18 mouse cellular contexts compared by ENCODE assay signal in the genomic region with DNA sequence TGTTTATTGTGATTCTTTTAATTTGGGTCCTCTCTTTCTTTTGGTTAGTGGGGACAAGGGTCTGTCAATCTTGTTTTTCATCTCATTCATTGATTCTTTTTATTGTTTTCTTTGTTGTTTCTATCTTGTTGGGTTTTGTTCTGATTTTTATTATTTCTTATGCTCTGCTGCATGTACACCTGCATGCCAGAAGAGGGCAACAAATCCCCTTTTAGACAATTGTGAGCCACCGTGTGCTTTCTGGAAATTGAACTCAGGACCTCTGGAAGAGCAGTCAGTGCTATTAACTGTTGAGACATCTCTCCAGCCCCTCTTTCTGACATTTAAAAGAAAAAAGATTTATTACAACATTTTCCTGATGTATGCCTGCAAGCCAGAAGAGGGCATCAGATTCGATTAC. TPM values are rescaled to one million over a fixed set of nuclear protein-coding genes. Genes with fewer than 3 reads are reported as not detected.
A peak's percentile ranks its signal among the peaks of the same experiment; 100 is the strongest.
DNase-seq lines count a peak whose midpoint lies in the region; ATAC-seq and TF ChIP-seq lines count a peak whose summit lies in the region.
"Had no signal": no experiment of that assay in that cellular context is flagged by ENCODE, and none has a peak within 500 bp of the region (broad histone marks: within the 10 kb centered on the region; RNA-seq: fewer than 3 reads in every experiment).

No protein-coding gene starts in this region.

- TF ChIP-seq CTCF in gastrocnemius, adult 2 months (IDR thresholded peaks at IDR 0.05) = peak; percentile 28; the same call in 1 of the 2 replicates
- TF ChIP-seq CTCF in liver, embryonic 14.5 days (IDR thresholded peaks at IDR 0.05; ENCODE audit: low read depth) = peak; percentile 23; the same call in 1 of the 2 replicates
- TF ChIP-seq CTCF in CH12.LX (conservative IDR thresholded peaks at IDR 0.05 in 1 of 2, IDR thresholded peaks at IDR 0.05 in 1 of 2; ENCODE audit: low read depth in 2 of 2, low read length in 2 of 2) = no peak; a peak in 1 of 4 replicates
- peak; percentile 14; the same call in 1 of the 2 replicates for TF ChIP-seq CTCF in brain, embryonic 14.5 days (IDR thresholded peaks at IDR 0.05; ENCODE audit: borderline replicate concordance, extremely low read depth, insufficient read depth, insufficient read length)
- TF ChIP-seq CTCF in cerebellum, adult 2 months (IDR thresholded peaks at IDR 0.05; ENCODE audit: borderline replicate concordance, insufficient read depth, low read depth, low read length) = no peak

- H3K4me3 ChIP-seq in gastrocnemius, adult 2 months = no peak overlapping the region
- no peak overlapping the region for H3K4me3 ChIP-seq in liver, embryonic 14.5 days (ENCODE audit: insufficient read depth in 1 of 2, low read depth in 2 of 2, low read length in 2 of 2)
- no peak overlapping the region for H3K4me3 ChIP-seq in liver, embryonic 11.5 days (ENCODE audit: low read depth, low read length)
- no peak overlapping the region for H3K4me3 ChIP-seq in CH12.LX (replicated peaks in 1 of 3; ENCODE audit: low read depth in 2 of 3, low read length in 2 of 3, poor library complexity in 1 of 3)
- no peak overlapping the region for H3K4me3 ChIP-seq in cerebellum, adult 2 months (replicated peaks; ENCODE audit: insufficient read depth, low read depth, low read length)
- H3K4me3 ChIP-seq: heart, embryonic 13.5 days; midbrain, embryonic 15.5 days; neural tube, embryonic 12.5 days had no signal

- no peak for TF ChIP-seq EP300 in liver, embryonic 14.5 days (IDR thresholded peaks at IDR 0.05; ENCODE audit: low read depth)
- TF ChIP-seq EP300 in CH12.LX (IDR thresholded peaks at IDR 0.05; ENCODE audit: low read length) = no peak

- no peaks in the 10 kb centered on the region for H3K4me1 ChIP-seq in liver, embryonic 14.5 days (replicated peaks; ENCODE audit: control insufficient read depth in 2 of 2, insufficient read depth in 2 of 2, low read length in 1 of 2)
- H3K4me1 ChIP-seq in liver, embryonic 11.5 days (replicated peaks; ENCODE audit: control insufficient read depth, insufficient read depth, low read length) = no peaks in the 10 kb centered on the region
- no peaks in the 10 kb centered on the region for H3K4me1 ChIP-seq in CH12.LX (ENCODE audit: control insufficient read depth in 1 of 2, insufficient read depth in 2 of 2)
- H3K4me1 ChIP-seq in cerebellum, adult 2 months (ENCODE audit: control insufficient read depth, insufficient read depth, low read length) = no peaks in the 10 kb centered on the region
- H3K4me1 ChIP-seq: heart, embryonic 13.5 days; midbrain, embryonic 15.5 days; neural tube, embryonic 12.5 days had no signal

- TF ChIP-seq RAD21 in CH12.LX (IDR thresholded peaks at IDR 0.05; ENCODE audit: low read depth, low read length) = peak; percentile 1; the same call in 1 of the 2 replicates

- no peaks in the 10 kb centered on the region for H3K9me3 ChIP-seq in liver, embryonic 14.5 days (ENCODE audit: control insufficient read depth, low read length)
- H3K9me3 ChIP-seq in liver, embryonic 11.5 days (ENCODE audit: control insufficient read depth, low read length) = no peaks in the 10 kb centered on the region
- H3K9me3 ChIP-seq in CH12.LX (replicated peaks; ENCODE audit: low read length) = no peaks in the 10 kb centered on the region
- H3K9me3 ChIP-seq: heart, embryonic 13.5 days; midbrain, embryonic 15.5 days; neural tube, embryonic 12.5 days had no signal

- H3K79me2 ChIP-seq in CH12.LX (replicated peaks; ENCODE audit: control insufficient read depth, extremely low read depth, insufficient read depth, poor library complexity, severe bottlenecking) = no peaks in the 10 kb centered on the region

- intact Hi-C loops in gastrocnemius, adult 2 months (cut with DNase I) = no loop called here

- no peak overlapping the region for H3K27ac ChIP-seq in gastrocnemius, adult 2 months
- no peak overlapping the region for H3K27ac ChIP-seq in liver, embryonic 14.5 days
- H3K27ac ChIP-seq in liver, embryonic 11.5 days (ENCODE audit: low read depth, low read length) = no peak overlapping the region
- no peak overlapping the region for H3K27ac ChIP-seq in CH12.LX (ENCODE audit: insufficient read depth, low read depth)
- H3K27ac ChIP-seq in cerebellum, adult 2 months (ENCODE audit: insufficient read depth, low read length) = no peak overlapping the region
- H3K27ac ChIP-seq: heart, embryonic 13.5 days; midbrain, embryonic 15.5 days; neural tube, embryonic 12.5 days had no signal

- no peak overlapping the region for H3K9ac ChIP-seq in liver, embryonic 14.5 days (replicated peaks)
- H3K9ac ChIP-seq in liver, embryonic 11.5 days (ENCODE audit: low read depth, low read length) = no peak overlapping the region
- no peak overlapping the region for H3K9ac ChIP-seq in CH12.LX (ENCODE audit: insufficient read depth, low read depth)
- H3K9ac ChIP-seq: heart, embryonic 13.5 days; midbrain, embryonic 15.5 days; neural tube, embryonic 12.5 days had no signal

- dilution Hi-C loops in CH12.LX (cut with MboI; ENCODE audit: extremely low pct_ligation_motif_present, extremely low pct_unique_long_range_greater_than_20kb, low sequenced_read_pairs) = no loop called here

- no peak for ATAC-seq in liver, embryonic 14.5 days (ENCODE audit: insufficient read depth)
- ATAC-seq in liver, embryonic 11.5 days (replicated peaks; ENCODE audit: low FRiP score) = no peak
- ATAC-seq in erythroid progenitor cell, adult 5-6 weeks (replicated peaks; ENCODE audit: low FRiP score, poor library complexity, severe bottlenecking) = no peak
- ATAC-seq: intestine, embryonic 16.5 days; midbrain, embryonic 15.5 days had no signal

- no peaks in the 10 kb centered on the region for H3K36me3 ChIP-seq in liver, embryonic 14.5 days (replicated peaks; ENCODE audit: control insufficient read depth, insufficient read depth, low read depth)
- H3K36me3 ChIP-seq in liver, embryonic 11.5 days (ENCODE audit: control insufficient read depth, insufficient read depth, low read length) = no peaks in the 10 kb centered on the region
- no peaks in the 10 kb centered on the region for H3K36me3 ChIP-seq in CH12.LX (replicated peaks in 1 of 2; ENCODE audit: control insufficient read depth in 1 of 2, insufficient read depth in 1 of 2, low read length in 1 of 2)
- H3K36me3 ChIP-seq: heart, embryonic 13.5 days; midbrain, embryonic 15.5 days; neural tube, embryonic 12.5 days had no signal

- in situ Hi-C loops in CH12.LX (cut with MboI; ENCODE audit: low pct_ligation_motif_present, low pct_unique_long_range_greater_than_20kb, low sequenced_read_pairs) = no loop called here

- DNase-seq in gastrocnemius, adult 2 months = no peak
- DNase-seq in gastrocnemius, adult 8-10 months (ENCODE audit: low spot score in 2 of 2) = no peak
- no peak for DNase-seq in liver, embryonic 14.5 days (ENCODE audit: low read depth in 3 of 3, low spot score in 3 of 3)
- no peak for DNase-seq in liver, embryonic 11.5 days (ENCODE audit: low spot score)
- DNase-seq in CH12.LX (ENCODE audit: extremely low read depth) = no peak
- DNase-seq in brain, embryonic 14.5 days (ENCODE audit: low read depth) = peak; percentile 1
- DNase-seq in cerebellum, adult 2 months = no peak
- DNase-seq: adrenal gland, adult 2 months; cerebellum, adult 8-10 months; kidney, postnatal 36 days; layer of hippocampus, postnatal 36 days; right cerebral cortex, postnatal 4 days; thymus, adult 2 months had no signal

- H3K4me2 ChIP-seq in liver, embryonic 14.5 days (ENCODE audit: low read depth) = no peak overlapping the region
- H3K4me2 ChIP-seq in liver, embryonic 11.5 days = no peak overlapping the region
- H3K4me2 ChIP-seq in CH12.LX (ENCODE audit: insufficient read depth, low read depth, poor library complexity, severe bottlenecking) = no peak overlapping the region
- H3K4me2 ChIP-seq: heart, embryonic 13.5 days; midbrain, embryonic 15.5 days; neural tube, embryonic 12.5 days had no signal

- TF ChIP-seq POLR2A in CH12.LX (IDR thresholded peaks at IDR 0.05; ENCODE audit: low read depth, low read length) = no peak
- no peak for TF ChIP-seq POLR2A in brain, embryonic 14.5 days (IDR thresholded peaks at IDR 0.05; ENCODE audit: borderline replicate concordance, extremely low read depth, insufficient read depth, insufficient read length, poor library complexity, severe bottlenecking)
- TF ChIP-seq POLR2A in cerebellum, adult 2 months (IDR thresholded peaks at IDR 0.05; ENCODE audit: borderline replicate concordance, insufficient read depth, low read length) = no peak

- 21% methylated on average over 2 of the region's 2 CpGs for WGBS in liver, embryonic 14.5 days (ENCODE audit: insufficient replicate concordance)
- WGBS in liver, embryonic 11.5 days = 46% methylated on average over 2 of the region's 2 CpGs
- 46% methylated on average over 2 of the region's 2 CpGs for WGBS in cerebellum, adult 2 months

- no peaks in the 10 kb centered on the region for H3K27me3 ChIP-seq in liver, embryonic 14.5 days (ENCODE audit: control insufficient read depth, insufficient read depth, low read length)
- no peaks in the 10 kb centered on the region for H3K27me3 ChIP-seq in liver, embryonic 11.5 days (replicated peaks; ENCODE audit: control insufficient read depth, insufficient read depth, low read length)
- no peaks in the 10 kb centered on the region for H3K27me3 ChIP-seq in CH12.LX (replicated peaks)
- H3K27me3 ChIP-seq in cerebellum, adult 2 months (ENCODE audit: control insufficient read depth, insufficient read depth, low read length) = no peaks in the 10 kb centered on the region
- H3K27me3 ChIP-seq: heart, embryonic 13.5 days; midbrain, embryonic 15.5 days; neural tube, embryonic 12.5 days had no signal

RNA-seq across cellular contexts. Expression of a gene that starts 25.8 kb away (rescaled TPM):
- total RNA-seq in gastrocnemius, adult 2 months (2021) = 10 to 100 TPM; 20.4 to 24.4 TPM
- 10 to 100 TPM; 23.6 to 31.3 (median 26.9) TPM for total RNA-seq in gastrocnemius, adult 8-10 months (2022)
- 9.1 and 11.5 TPM in 2 replicates for polyA plus RNA-seq in liver, embryonic 14.5 days (2012; rRNA removed)
- polyA plus RNA-seq in liver, embryonic 14.5 days (2014; fragmentation: Nextera tagmentation; extraction: Ambion mirVana) = 17.4 and 17.8 TPM in 2 replicates
- 41.3 and 43.7 TPM in 2 replicates for polyA plus RNA-seq in liver, embryonic 11.5 days (2014; fragmentation: Nextera tagmentation; extraction: Ambion mirVana)
- not detected in 2 replicates for total RNA-seq in CH12.LX (2012; rRNA removed)
- not detected in 2 replicates for total RNA-seq in CH12.LX (2014; rRNA removed)
- not detected in 2 replicates for polyA plus RNA-seq in CH12.LX (2012; ENCODE audit: insufficient read length, low read depth)
- 101 and 104 TPM in 2 replicates for polyA plus RNA-seq in brain, embryonic 14.5 days (2012; rRNA removed)
- total RNA-seq in erythroid progenitor cell, adult 5-6 weeks (2015; ENCODE audit: low replicate concordance) = 3.2 and 8.8 TPM in 2 replicates
- total RNA-seq in erythroid progenitor cell, adult 5-6 weeks (2017; ENCODE audit: low replicate concordance) = 1.4 and 3.7 TPM in 2 replicates
- polyA plus RNA-seq in cerebellum, adult 2 months (2012; rRNA removed) = 108 and 110 TPM in 2 replicates

RNA-seq across cellular contexts. Expression of a gene that starts 53.0 kb away (rescaled TPM):
- total RNA-seq in gastrocnemius, adult 2 months (2021) = 1 to 10 TPM; 1.3 to 1.8 TPM
- total RNA-seq in gastrocnemius, adult 8-10 months (2022) = 1 to 10 TPM; 1.3 to 2.0 (median 1.5) TPM
- polyA plus RNA-seq in liver, embryonic 14.5 days (2012; rRNA removed) = 0.55 and 0.60 TPM in 2 replicates
- 0.38 and 0.66 TPM in 2 replicates for polyA plus RNA-seq in liver, embryonic 14.5 days (2014; fragmentation: Nextera tagmentation; extraction: Ambion mirVana)
- 1.0 and 1.2 TPM in 2 replicates for polyA plus RNA-seq in liver, embryonic 11.5 days (2014; fragmentation: Nextera tagmentation; extraction: Ambion mirVana)
- total RNA-seq in CH12.LX (2012; rRNA removed) (not detected in 2 replicates), CH12.LX (2014; rRNA removed) (not detected in 2 replicates)
- not detected in 2 replicates for polyA plus RNA-seq in CH12.LX (2012; ENCODE audit: insufficient read length, low read depth)
- 3.0 and 4.6 TPM in 2 replicates for polyA plus RNA-seq in brain, embryonic 14.5 days (2012; rRNA removed)
- total RNA-seq in erythroid progenitor cell, adult 5-6 weeks (2015; ENCODE audit: low replicate concordance) = 0.42 and 3.2 TPM in 2 replicates
- total RNA-seq in erythroid progenitor cell, adult 5-6 weeks (2017; ENCODE audit: low replicate concordance) = 0.77 and 2.1 TPM in 2 replicates
- polyA plus RNA-seq in cerebellum, adult 2 months (2012; rRNA removed) = 2.5 and 2.7 TPM in 2 replicates

Comparison
In these comparisons a context has a peak if more than half of its experiments do, and no peak if none do; other contexts are left out.
1. CTCF ChIP-seq: peak in gastrocnemius, adult 2 months (single experiment), liver, embryonic 14.5 days (single experiment) and brain, embryonic 14.5 days (single experiment); none in CH12.LX (0 of 2) and cerebellum, adult 2 months (single experiment).
2. RNA of a gene that starts 25.8 kb away (polyA plus RNA-seq): 108 to 110 TPM in cerebellum, adult 2 months, 101 to 104 TPM in brain, embryonic 14.5 days, 41.3 to 43.7 TPM in liver, embryonic 11.5 days and 9.1 to 17.8 TPM in liver, embryonic 14.5 days; not detected in CH12.LX; every median in the first group is over 10 times any median in the second.